Mouse (Mus musculus) liver, embryonic 14.5 days (tissue): ENCODE data around the gene Rhbdf2. TPM values are rescaled to one million over a fixed set of nuclear protein-coding genes. Genes with fewer than 3 reads are reported as not detected.

Source experiments
- ATAC-seq: fragments of 200-750 bp; cut with Nextera tagmentation; 2 replicates; pipeline ENCODE4 v1.8.0; 2017; ENCODE audit warnings: moderate number of reproducible peaks, mild to moderate bottlenecking, moderate library complexity; ENCODE audit not compliant: insufficient read depth
- DNase-seq, 3 experiments: peaks; one replicate each; pipeline ENCODE4 v3.0.0-alpha.2; 2012 to 2013; ENCODE audit warnings: low read depth in 3 of 3, low spot score in 3 of 3
- H3K27ac ChIP-seq: fragments of 300-500 bp; sonication (generic); 2 replicates; pipeline ENCODE4 v1.5.1; 2014; ENCODE audit warnings: moderate library complexity, mild to moderate bottlenecking, control low read depth, inconsistent platforms
- H3K27me3 ChIP-seq: fragments of 300-500 bp; sonication (generic); 2 replicates; pipeline ENCODE4 v1.6.1; 2014; ENCODE audit warnings: mild to moderate bottlenecking, low read length, moderate library complexity; ENCODE audit not compliant: control insufficient read depth, insufficient read depth
- H3K36me3 ChIP-seq: fragments of 300-500 bp; sonication (generic); replicated peaks from 2 replicates; pipeline ENCODE4 v1.6.1; 2014; ENCODE audit warnings: low read depth; ENCODE audit not compliant: control insufficient read depth, insufficient read depth
- H3K4me1 ChIP-seq, 2 experiments: fragments of 200-500 bp in 1 of 2; fragments of 300-500 bp in 1 of 2; sonication (generic) in 1 of 2; replicated peaks; 2 replicates each; pipeline ENCODE4 v1.6.1; 2012 to 2014; ENCODE audit warnings: antibody characterized with exemption in 1 of 2, inconsistent platforms in 1 of 2, low read length in 1 of 2; ENCODE audit not compliant: control insufficient read depth in 2 of 2, insufficient read depth in 2 of 2
- H3K4me2 ChIP-seq: fragments of 300-500 bp; sonication (generic); 2 replicates; pipeline ENCODE4 v1.6.1; 2014; ENCODE audit warnings: low read depth, mild to moderate bottlenecking, control low read depth, moderate library complexity
- H3K4me3 ChIP-seq, 2 experiments: fragments of 200-500 bp in 1 of 2; fragments of 300-500 bp in 1 of 2; sonication (generic) in 1 of 2; 2 replicates each; pipeline ENCODE4 v1.5.1; 2012 to 2014; ENCODE audit warnings: low read depth in 2 of 2, low read length in 2 of 2, mild to moderate bottlenecking in 2 of 2, control low read depth in 1 of 2, inconsistent platforms in 1 of 2, moderate library complexity in 1 of 2; ENCODE audit not compliant: insufficient read depth in 1 of 2
- H3K9ac ChIP-seq: fragments of 300-500 bp; sonication (generic); replicated peaks from 2 replicates; pipeline ENCODE4 v1.6.1; 2014; ENCODE audit warnings: mild to moderate bottlenecking, control low read depth, moderate library complexity
- H3K9me3 ChIP-seq: fragments of 300-500 bp; sonication (generic); 2 replicates; pipeline ENCODE4 v1.6.1; 2016; ENCODE audit warnings: low read length, mixed read lengths; ENCODE audit not compliant: control insufficient read depth
- CTCF ChIP-seq: IDR thresholded peaks from 2 replicates; pipeline ENCODE4 v1.5.1; 2016; ENCODE audit warnings: antibody characterized with exemption, low read depth, control low read depth
- EP300 ChIP-seq: IDR thresholded peaks from 2 replicates; pipeline ENCODE4 v1.6.1; 2016; ENCODE audit warnings: antibody characterized with exemption, low read depth
- WGBS: fragments of 180-500 bp; shearing (Covaris S2); extraction: QIAGEN DNeasy Blood & Tissue Kit; methylation state at CpG from one replicate; pipeline ENCODE4 v1.1.7; 2014; ENCODE audit not compliant: insufficient replicate concordance; 5-methylcytosine and 5-hydroxymethylcytosine counted together
- polyA plus RNA-seq, 2 experiments: library from polyadenylated mRNA; depleted of rRNA in 1 of 2; stranded (reverse) in 1 of 2; unstranded in 1 of 2; fragments of >200 nt; fragmentation: Nextera tagmentation in 1 of 2; extraction: Ambion mirVana in 1 of 2; gene quantifications; 2 replicates each; pipeline versions ENCODE4 v1.2.1 to v1.2.3; 2012 to 2014

Gene Rhbdf2
- polyA plus RNA-seq, 2 experiments: 3.8 to 8.3 TPM

DNA sequence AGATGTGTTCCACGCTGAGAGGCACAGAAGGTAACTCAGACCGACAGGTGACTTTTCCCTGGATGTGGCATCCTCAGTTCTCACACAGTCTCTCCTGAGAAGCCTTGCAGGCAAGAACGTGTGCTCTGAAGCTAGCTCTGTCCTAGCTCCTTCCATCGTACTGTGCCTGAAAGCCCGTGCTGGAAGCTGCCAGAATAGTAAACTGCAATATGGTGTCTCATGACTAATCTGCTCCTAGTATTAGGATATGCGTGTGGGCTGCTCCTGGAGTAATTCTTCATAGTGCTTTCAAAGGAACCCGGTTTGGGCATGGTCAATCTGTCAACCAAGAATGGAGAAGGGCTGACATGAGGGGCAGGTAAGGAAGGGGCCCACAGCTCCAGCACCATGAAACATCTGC is 56.0 kb downstream of the Rhbdf2 start:
- TF ChIP-seq EP300: no peak
- TF ChIP-seq CTCF: no peak

DNA sequence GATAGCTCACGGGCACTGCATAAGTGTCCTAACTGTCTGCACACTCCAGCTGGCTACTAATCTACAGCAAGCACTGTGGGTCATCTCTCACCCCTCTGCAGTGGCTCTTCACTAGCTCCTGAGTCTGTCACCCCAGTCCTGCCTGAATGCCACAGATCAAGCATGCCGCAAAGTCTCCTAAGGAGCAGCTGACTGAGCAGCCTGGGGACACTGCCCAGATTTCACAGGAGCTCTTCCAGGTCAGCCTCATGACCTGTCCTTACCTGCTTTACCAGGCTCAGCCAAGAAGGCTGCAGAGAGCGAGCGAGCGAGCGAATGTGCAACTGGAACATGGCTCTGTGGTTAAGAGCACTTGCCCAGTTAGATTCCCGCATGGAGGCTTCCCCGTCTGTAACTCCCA is 59.3 kb downstream of the Rhbdf2 start:
- ATAC-seq (no peak), DNase-seq (no peak)
- no peaks in the 10 kb centered on the region for H3K27me3 ChIP-seq
- H3K4me2 ChIP-seq: no peak overlapping the region
- H3K27ac ChIP-seq: no peak overlapping the region
- H3K4me3 ChIP-seq: no peak overlapping the region
- H3K4me1 ChIP-seq: peaks cover 36 to 55% of the 10 kb centered on the region in 2 experiments
- no peak overlapping the region for H3K9ac ChIP-seq
- WGBS: 94% methylated on average over 8 of the region's 8 CpGs
- H3K9me3 ChIP-seq: no peaks in the 10 kb centered on the region
- TF ChIP-seq CTCF: no peak
- no peak for TF ChIP-seq EP300
- H3K36me3 ChIP-seq: no peaks in the 10 kb centered on the region; the same call in 1 of the 2 replicates

More for the DNA sequence above, 56.0 kb downstream of the Rhbdf2 start:
- Histone ChIP-seq H3K36me3 (no peaks in the 10 kb centered on the region; the same call in 1 of the 2 replicates), H3K4me3 (no peak overlapping the region; a peak in 1 of 4 replicates), H3K9me3 (no peaks in the 10 kb centered on the region), H3K27ac (peak overlapping the region; percentile 100), H3K4me1 (peaks cover 64 to 78% of the 10 kb centered on the region in 2 experiments), H3K27me3 (no peaks in the 10 kb centered on the region), H3K9ac (peak overlapping the region; percentile 71), H3K4me2 (peak overlapping the region; percentile 82)
- DNase-seq: no peak
- ATAC-seq: no peak
- WGBS: 79% methylated on average over 7 of the region's 7 CpGs

GRCm38 (mm10) chr11:116565283-116566041 is 61.4 kb downstream of the Rhbdf2 start:
- no peak for ATAC-seq
- TF ChIP-seq CTCF (no peak), EP300 (no peak)
- Histone ChIP-seq H3K4me3 (no peak overlapping the region), H3K9ac (no peak overlapping the region), H3K36me3 (no peaks in the 10 kb centered on the region), H3K4me1 (peaks cover 18 to 34% of the 10 kb centered on the region in 2 experiments), H3K4me2 (no peak overlapping the region), H3K27me3 (no peaks in the 10 kb centered on the region), H3K9me3 (no peaks in the 10 kb centered on the region), H3K27ac (no peak overlapping the region)
- 58% methylated on average over 7 of the region's 7 CpGs for WGBS
- DNase-seq: no peak

DNA sequence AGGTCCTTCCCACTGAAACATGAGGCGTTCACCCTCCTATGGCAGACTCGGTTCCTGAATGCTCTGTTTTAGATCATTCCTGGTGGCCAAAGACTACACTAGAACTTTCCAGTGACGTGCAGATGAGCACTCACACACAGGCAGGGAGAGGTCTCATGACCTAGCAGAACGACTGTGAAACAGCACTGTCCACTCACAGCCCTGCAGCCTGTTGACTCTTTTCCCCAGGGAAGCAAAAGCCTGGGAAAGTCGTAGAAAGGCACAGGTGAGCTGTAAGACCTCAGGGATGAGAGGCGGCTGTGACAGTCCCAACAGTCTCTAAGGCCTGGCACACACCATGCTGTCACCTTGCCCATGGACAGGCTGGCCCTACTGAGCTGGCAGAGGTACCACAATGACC is 70.5 kb downstream of the Rhbdf2 start:
- H3K36me3 ChIP-seq: no peaks in the 10 kb centered on the region
- H3K9me3 ChIP-seq: no peaks in the 10 kb centered on the region
- no peak overlapping the region for H3K27ac ChIP-seq
- 62% methylated on average over 6 of the region's 6 CpGs for WGBS
- no peak overlapping the region for H3K9ac ChIP-seq
- no peak overlapping the region for H3K4me3 ChIP-seq
- peaks cover 6 to 41% of the 10 kb centered on the region in 2 experiments; a peak in 3 of 4 replicates for H3K4me1 ChIP-seq
- H3K27me3 ChIP-seq: no peaks in the 10 kb centered on the region
- H3K4me2 ChIP-seq: no peak overlapping the region
- DNase-seq (no peak), ATAC-seq (0 out of 2 replicates have a peak, but pooled peaks have one; percentile 11)
- TF ChIP-seq EP300 (no peak), CTCF (no peak)

- H3K27me3 ChIP-seq: no peaks in the 10 kb centered on the region
- H3K9me3 ChIP-seq: no peaks in the 10 kb centered on the region
- H3K27ac ChIP-seq: no peak overlapping the region
- H3K4me1 ChIP-seq: peaks cover 14 to 48% of the 10 kb centered on the region in 2 experiments
- no peak for DNase-seq
- H3K4me2 ChIP-seq: no peak overlapping the region
- 37% methylated on average over 1 of the region's 1 CpGs for WGBS
- H3K36me3 ChIP-seq: no peaks in the 10 kb centered on the region
- no peak overlapping the region for H3K4me3 ChIP-seq
- no peak overlapping the region for H3K9ac ChIP-seq
- no peak for ATAC-seq
- TF ChIP-seq EP300: no peak
- no peak for TF ChIP-seq CTCF
Measured at GRCm38 (mm10) chr11:116555572-116555971, 71.2 kb downstream of the Rhbdf2 start.
